Mouse (Mus musculus) intestine, embryonic 16.5 days (tissue): Measurements from ENCODE around the gene Galnt18. TPM values are rescaled to one million over a fixed set of nuclear protein-coding genes. Genes with fewer than 3 reads are reported as not detected.

ENCODE experiments used
- ATAC-seq: fragments of 200-750 bp; cut with Nextera tagmentation; 2 replicates; pipeline ENCODE4 v1.8.0; 2017; ENCODE audit warnings: moderate TSS enrichment, moderate library complexity
- H3K27ac ChIP-seq: fragments of 300-500 bp; sonication (generic); 2 replicates; pipeline ENCODE4 v1.5.1; 2014; ENCODE audit warnings: mild to moderate bottlenecking, low read length
- H3K27me3 ChIP-seq: fragments of 300-500 bp; sonication (generic); replicated peaks from 2 replicates; pipeline ENCODE4 v1.6.1; 2014; ENCODE audit warnings: low read length, control low read depth, mixed read lengths; ENCODE audit not compliant: control insufficient read depth, insufficient read depth
- H3K36me3 ChIP-seq: fragments of 300-500 bp; sonication (generic); 2 replicates; pipeline ENCODE4 v1.6.1; 2014; ENCODE audit warnings: low read length, control low read depth; ENCODE audit not compliant: control insufficient read depth, insufficient read depth
- H3K4me1 ChIP-seq: fragments of 300-500 bp; sonication (generic); 2 replicates; pipeline ENCODE4 v1.6.1; 2014; ENCODE audit warnings: low read length, control low read depth, mixed read lengths; ENCODE audit not compliant: control insufficient read depth, insufficient read depth
- H3K4me2 ChIP-seq: fragments of 300-500 bp; sonication (generic); 2 replicates; pipeline ENCODE4 v1.6.1; 2014; ENCODE audit warnings: low read depth, low read length, control low read depth
- H3K4me3 ChIP-seq: fragments of 300-500 bp; sonication (generic); 2 replicates; pipeline ENCODE4 v1.5.1; 2014; ENCODE audit warnings: mild to moderate bottlenecking, low read length
- H3K9ac ChIP-seq: fragments of 300-500 bp; sonication (generic); 2 replicates; pipeline ENCODE4 v1.6.1; 2014; ENCODE audit warnings: low read depth, low read length
- H3K9me3 ChIP-seq: fragments of 300-500 bp; sonication (generic); 2 replicates; pipeline ENCODE4 v1.6.1; 2016; ENCODE audit warnings: low read length, control low read depth; ENCODE audit not compliant: control insufficient read depth
- WGBS: fragments of 180-500 bp; shearing (Covaris S2); extraction: QIAGEN DNeasy Blood & Tissue Kit; methylation state at CpG from one replicate; pipeline ENCODE4 v1.1.7; 2014; 5-methylcytosine and 5-hydroxymethylcytosine counted together
- polyA plus RNA-seq: library from polyadenylated mRNA; unstranded; fragments of >200 nt; fragmentation: Nextera tagmentation; extraction: Ambion mirVana; gene quantifications from 2 replicates; pipeline ENCODE4 v1.2.1, GENCODE M21; 2015

The Galnt18 gene
- polyA plus RNA-seq, 1 experiment from 2014 or later, result 17.6 TPM

GRCm38 (mm10) chr7:111466720-111467119, 313.1 kb downstream of the Galnt18 start:
- H3K4me1 ChIP-seq, result no peaks in the 10 kb centered on the region
- no peaks in the 10 kb centered on the region for H3K36me3 ChIP-seq
- no peak for ATAC-seq
- H3K9me3 ChIP-seq, result no peaks in the 10 kb centered on the region
- no peak overlapping the region for H3K4me2 ChIP-seq
- H3K4me3 ChIP-seq, result no peak overlapping the region
- H3K27me3 ChIP-seq, result no peaks in the 10 kb centered on the region
- no peak overlapping the region for H3K27ac ChIP-seq
- no peak overlapping the region for H3K9ac ChIP-seq
- WGBS, result 82% methylated on average over 1 of the region's 1 CpGs

GRCm38 (mm10) chr7:111466121-111466520, 313.7 kb downstream of the Galnt18 start:
- no peak overlapping the region for H3K4me2 ChIP-seq
- H3K9me3 ChIP-seq, result no peaks in the 10 kb centered on the region
- H3K27ac ChIP-seq, result no peak overlapping the region
- no peak for ATAC-seq
- WGBS, result 65% methylated on average over 3 of the region's 3 CpGs
- H3K4me3 ChIP-seq, result no peak overlapping the region
- H3K27me3 ChIP-seq, result no peaks in the 10 kb centered on the region
- no peaks in the 10 kb centered on the region for H3K36me3 ChIP-seq
- no peak overlapping the region for H3K9ac ChIP-seq
- no peaks in the 10 kb centered on the region for H3K4me1 ChIP-seq

GRCm38 (mm10) chr7:111459716-111460115, 320.1 kb downstream of the Galnt18 start:
- Histone ChIP-seq H3K27ac (no peak overlapping the region), H3K4me3 (no peak overlapping the region), H3K4me2 (no peak overlapping the region), H3K9me3 (no peaks in the 10 kb centered on the region), H3K36me3 (no peaks in the 10 kb centered on the region), H3K4me1 (no peaks in the 10 kb centered on the region), H3K9ac (no peak overlapping the region), H3K27me3 (no peaks in the 10 kb centered on the region)
- ATAC-seq, result no peak
- WGBS, result 84% methylated on average over 4 of the region's 4 CpGs

- H3K4me1 ChIP-seq, result no peaks in the 10 kb centered on the region
- no peaks in the 10 kb centered on the region for H3K36me3 ChIP-seq
- H3K9ac ChIP-seq, result no peak overlapping the region
- no peak overlapping the region for H3K4me2 ChIP-seq
- H3K27me3 ChIP-seq, result no peaks in the 10 kb centered on the region
- WGBS, result 76% methylated on average over 3 of the region's 3 CpGs
- ATAC-seq, result no peak
- no peak overlapping the region for H3K4me3 ChIP-seq
- H3K27ac ChIP-seq, result no peak overlapping the region
- H3K9me3 ChIP-seq, result no peaks in the 10 kb centered on the region
These were observed 323.8 kb downstream of the Galnt18 start for GRCm38 (mm10) chr7:111456007-111456406.

- H3K27ac ChIP-seq, result no peak overlapping the region
- no peak overlapping the region for H3K9ac ChIP-seq
- no peaks in the 10 kb centered on the region for H3K36me3 ChIP-seq
- H3K9me3 ChIP-seq, result no peaks in the 10 kb centered on the region
- H3K27me3 ChIP-seq, result no peaks in the 10 kb centered on the region
- H3K4me2 ChIP-seq, result no peak overlapping the region
- H3K4me1 ChIP-seq, result no peaks in the 10 kb centered on the region
- WGBS, result 87% methylated on average over 4 of the region's 4 CpGs
- no peak overlapping the region for H3K4me3 ChIP-seq
- ATAC-seq, result no peak
These were observed 324.2 kb downstream of the Galnt18 start for GRCm38 (mm10) chr7:111455541-111455940.

GRCm38 (mm10) chr7:111452000-111452399, 327.8 kb downstream of the Galnt18 start:
- Histone ChIP-seq H3K27ac (no peak overlapping the region), H3K36me3 (no peaks in the 10 kb centered on the region), H3K4me3 (no peak overlapping the region), H3K4me2 (no peak overlapping the region), H3K9ac (no peak overlapping the region), H3K4me1 (no peaks in the 10 kb centered on the region), H3K27me3 (no peaks in the 10 kb centered on the region), H3K9me3 (no peaks in the 10 kb centered on the region)
- 48% methylated on average over 1 of the region's 1 CpGs for WGBS
- no peak for ATAC-seq

GRCm38 (mm10) chr7:111450286-111451095, 329.3 kb downstream of the Galnt18 start:
- Histone ChIP-seq H3K36me3 (no peaks in the 10 kb centered on the region), H3K4me2 (no peak overlapping the region), H3K27ac (no peak overlapping the region), H3K9ac (no peak overlapping the region), H3K9me3 (no peaks in the 10 kb centered on the region), H3K4me3 (no peak overlapping the region), H3K4me1 (no peaks in the 10 kb centered on the region), H3K27me3 (no peaks in the 10 kb centered on the region)
- ATAC-seq, result peak; percentile 53; the same call in 1 of the 2 replicates
- 42% methylated on average over 6 of the region's 6 CpGs for WGBS

- Histone ChIP-seq H3K4me2 (no peak overlapping the region), H3K4me1 (no peaks in the 10 kb centered on the region), H3K27me3 (no peaks in the 10 kb centered on the region), H3K9ac (no peak overlapping the region), H3K9me3 (no peaks in the 10 kb centered on the region), H3K36me3 (no peaks in the 10 kb centered on the region), H3K4me3 (no peak overlapping the region), H3K27ac (no peak overlapping the region)
- 65% methylated on average over 2 of the region's 2 CpGs for WGBS
- no peak for ATAC-seq
These were observed 346.6 kb downstream of the Galnt18 start for GRCm38 (mm10) chr7:111433173-111433572.

GRCm38 (mm10) chr7:111427392-111427791, 352.4 kb downstream of the Galnt18 start:
- H3K9me3 ChIP-seq, result no peaks in the 10 kb centered on the region
- WGBS, result 78% methylated on average over 1 of the region's 1 CpGs

More at GRCm38 (mm10) chr7:111427392-111427791, 352.4 kb downstream of the Galnt18 start:
- Histone ChIP-seq H3K4me3 (no peak overlapping the region), H3K36me3 (no peaks in the 10 kb centered on the region), H3K27me3 (no peaks in the 10 kb centered on the region), H3K4me1 (no peaks in the 10 kb centered on the region), H3K27ac (no peak overlapping the region), H3K9ac (no peak overlapping the region), H3K4me2 (no peak overlapping the region)
- no peak for ATAC-seq
